ENCODE assay signal across 8 mouse cellular contexts in genomic region chr19:4192251-4192985, GRCm38 (mm10). TPM values are rescaled to one million over a fixed set of nuclear protein-coding genes. Genes with fewer than 3 reads are reported as not detected.
DNase-seq lines count a peak whose midpoint lies in the region; ATAC-seq and TF ChIP-seq lines count a peak whose summit lies in the region.

No protein-coding gene starts in this region.

- peak overlapping the region; percentile 99 for H3K9ac ChIP-seq in heart, embryonic 16.5 days (ENCODE audit: low read length)

- TF ChIP-seq POLR2A in bone marrow macrophage, adult 2 months (IDR thresholded peaks at IDR 0.05; ENCODE audit: borderline replicate concordance, low read depth, low read length), result no peak

- H3K4me1 ChIP-seq in bone marrow macrophage, adult 2 months (ENCODE audit: control insufficient read depth, insufficient read depth, low read length), result peaks cover 21% of the 10 kb centered on the region
- peaks cover 32% of the 10 kb centered on the region for H3K4me1 ChIP-seq in heart, embryonic 16.5 days (ENCODE audit: control insufficient read depth, insufficient read depth, low read length)
- H3K4me1 ChIP-seq in midbrain, embryonic 10.5 days, result peaks cover 44% of the 10 kb centered on the region

- H3K27ac ChIP-seq in left cerebral cortex, adult 2 months, result peak overlapping the region; percentile 98
- H3K27ac ChIP-seq in bone marrow macrophage, adult 2 months (ENCODE audit: insufficient read depth, low read depth, low read length), result peak overlapping the region; percentile 67
- peak overlapping the region; percentile 96 for H3K27ac ChIP-seq in heart, embryonic 16.5 days (ENCODE audit: low read length)
- peak overlapping the region; percentile 97 for H3K27ac ChIP-seq in midbrain, embryonic 10.5 days (replicated peaks)

- ATAC-seq in heart, embryonic 16.5 days (replicated peaks; ENCODE audit: extremely low read depth, insufficient read depth, low FRiP score), result peak; percentile 30
- no peak for ATAC-seq in activated CD4-positive, CD25-positive, alpha-beta regulatory T cell, adult 4 months

- no peak for DNase-seq in left cerebral cortex, adult 2 months (ENCODE audit: extremely low spot score in 1 of 2, low spot score in 2 of 2)
- no peak for DNase-seq in left cerebral cortex, adult 8-10 months (ENCODE audit: low spot score in 2 of 2)
- no peak for DNase-seq in midbrain, embryonic 10.5 days (ENCODE audit: low spot score)
- DNase-seq in ovary, postnatal 14 days (ENCODE audit: low spot score), result no peak
- DNase-seq in left cerebral cortex, adult 18-20 months (ENCODE audit: low spot score in 2 of 2), result no peak

- no peaks in the 10 kb centered on the region for H3K27me3 ChIP-seq in heart, embryonic 16.5 days (ENCODE audit: control insufficient read depth, insufficient read depth, low read length)
- no peaks in the 10 kb centered on the region for H3K27me3 ChIP-seq in midbrain, embryonic 10.5 days (ENCODE audit: low read depth, poor library complexity, severe bottlenecking)

- under 1% methylated on average over 52 of the region's 52 CpGs for WGBS in heart, embryonic 16.5 days
- under 1% methylated on average over 52 of the region's 52 CpGs for WGBS in midbrain, embryonic 10.5 days

- no peaks in the 10 kb centered on the region for H3K9me3 ChIP-seq in heart, embryonic 16.5 days (replicated peaks; ENCODE audit: control insufficient read depth, low read length)
- H3K9me3 ChIP-seq in midbrain, embryonic 10.5 days (replicated peaks), result no peaks in the 10 kb centered on the region

- peaks cover 32% of the 10 kb centered on the region for H3K36me3 ChIP-seq in heart, embryonic 16.5 days (ENCODE audit: control insufficient read depth, insufficient read depth)
- peaks cover 44% of the 10 kb centered on the region for H3K36me3 ChIP-seq in midbrain, embryonic 10.5 days

- no peak for TF ChIP-seq CTCF in left cerebral cortex, adult 2 months (IDR thresholded peaks at IDR 0.05)
- no peak for TF ChIP-seq CTCF in bone marrow macrophage, adult 2 months (IDR thresholded peaks at IDR 0.05; ENCODE audit: low read depth, low read length)

- peak overlapping the region; percentile 97 for H3K4me3 ChIP-seq in left cerebral cortex, adult 2 months
- peak overlapping the region; percentile 96 for H3K4me3 ChIP-seq in bone marrow macrophage, adult 2 months (ENCODE audit: insufficient read depth, low read length)
- peak overlapping the region; percentile 95 for H3K4me3 ChIP-seq in heart, embryonic 16.5 days (ENCODE audit: low read length)
- peak overlapping the region; percentile 96 for H3K4me3 ChIP-seq in midbrain, embryonic 10.5 days

- intact Hi-C loops in left cerebral cortex, adult 2 months (cut with DNase I), result loop anchor here (1.0 kb wide), 1 partner anchor 23 kb away; no protein-coding TSS in a partner anchor

- peak overlapping the region; percentile 98 for H3K4me2 ChIP-seq in heart, embryonic 16.5 days (ENCODE audit: low read depth, low read length)

RNA-seq across cellular contexts. Expression of gene Ppp1ca, which starts 0.6 kb away (rescaled TPM):
- 100 to 1,000 TPM; 293 to 306 TPM for total RNA-seq in left cerebral cortex, adult 2 months (2021)
- 100 to 1,000 TPM; 310 to 356 (median 326) TPM for total RNA-seq in left cerebral cortex, adult 8-10 months (2022)
- polyA plus RNA-seq in bone marrow macrophage, adult 2 months (2012; ENCODE audit: insufficient read depth, insufficient read length, missing spikeins), result 299 and 331 TPM in 2 replicates
- 813 and 866 TPM in 2 replicates for polyA plus RNA-seq in heart, embryonic 16.5 days (2015; fragmentation: Nextera tagmentation; extraction: Ambion mirVana)
- polyA plus RNA-seq in midbrain, embryonic 10.5 days (2016; fragmentation: Nextera tagmentation; extraction: Ambion mirVana), result 1,003 and 1,059 TPM in 2 replicates
- 1,000 to 10,000 TPM in 1 of 2 experiments, 100 to 1,000 TPM in 1; 945 to 1,075 TPM for polyA plus RNA-seq in activated CD4-positive, CD25-positive, alpha-beta regulatory T cell, adult 4 months (2017; shearing (Covaris generic))
- 100 to 1,000 TPM; 303 to 333 TPM for total RNA-seq in left cerebral cortex, adult 18-20 months (2021)

RNA-seq across cellular contexts. Expression of gene Tbc1d10c, which starts 1.3 kb away (rescaled TPM):
- 1 to 10 TPM; 1.4 to 1.5 TPM for total RNA-seq in left cerebral cortex, adult 2 months (2021)
- 1 to 10 TPM; 1.6 to 3.3 (median 2.7) TPM for total RNA-seq in left cerebral cortex, adult 8-10 months (2022)
- polyA plus RNA-seq in bone marrow macrophage, adult 2 months (2012; ENCODE audit: insufficient read depth, insufficient read length, missing spikeins), result 0.77 and 0.83 TPM in 2 replicates
- polyA plus RNA-seq in heart, embryonic 16.5 days (2015; fragmentation: Nextera tagmentation; extraction: Ambion mirVana), result 10.8 and 26.5 TPM in 2 replicates
- 0.85 and 1.2 TPM in 2 replicates for polyA plus RNA-seq in midbrain, embryonic 10.5 days (2016; fragmentation: Nextera tagmentation; extraction: Ambion mirVana)
- polyA plus RNA-seq in activated CD4-positive, CD25-positive, alpha-beta regulatory T cell, adult 4 months (2017; shearing (Covaris generic)), result 100 to 1,000 TPM; 548 to 733 TPM
- 1 to 10 TPM; 1.0 to 1.1 TPM for total RNA-seq in left cerebral cortex, adult 18-20 months (2021)

RNA-seq across cellular contexts. Expression of gene Rad9a, which starts 9.0 kb away (rescaled TPM):
- 10 to 100 TPM in 1 of 2 experiments, 1 to 10 TPM in 1; 8.7 to 10.1 TPM for total RNA-seq in left cerebral cortex, adult 2 months (2021)
- total RNA-seq in left cerebral cortex, adult 8-10 months (2022), result 10 to 100 TPM in 3 of 4 experiments, 1 to 10 TPM in 1; 9.9 to 12.1 (median 11.0) TPM
- polyA plus RNA-seq in bone marrow macrophage, adult 2 months (2012; ENCODE audit: insufficient read depth, insufficient read length, missing spikeins), result 25.1 and 27.2 TPM in 2 replicates
- polyA plus RNA-seq in heart, embryonic 16.5 days (2015; fragmentation: Nextera tagmentation; extraction: Ambion mirVana), result 19.9 and 21.1 TPM in 2 replicates
- 58.9 and 60.3 TPM in 2 replicates for polyA plus RNA-seq in midbrain, embryonic 10.5 days (2016; fragmentation: Nextera tagmentation; extraction: Ambion mirVana)
- polyA plus RNA-seq in activated CD4-positive, CD25-positive, alpha-beta regulatory T cell, adult 4 months (2017; shearing (Covaris generic)), result 10 to 100 TPM; 37.7 to 40.3 TPM
- 10 to 100 TPM in 1 of 2 experiments, 1 to 10 TPM in 1; 7.2 to 10.1 TPM for total RNA-seq in left cerebral cortex, adult 18-20 months (2021)

RNA-seq across cellular contexts. Expression of gene Carns1, which starts 17.1 kb away (rescaled TPM):
- 1 to 10 TPM; 6.9 to 7.3 TPM for total RNA-seq in left cerebral cortex, adult 2 months (2021)
- total RNA-seq in left cerebral cortex, adult 8-10 months (2022), result 10 to 100 TPM; 12.6 to 15.0 (median 13.4) TPM
- 0.68 and 1.1 TPM in 2 replicates for polyA plus RNA-seq in bone marrow macrophage, adult 2 months (2012; ENCODE audit: insufficient read depth, insufficient read length, missing spikeins)
- 15.9 and 17.5 TPM in 2 replicates for polyA plus RNA-seq in heart, embryonic 16.5 days (2015; fragmentation: Nextera tagmentation; extraction: Ambion mirVana)
- 2.8 and 4.1 TPM in 2 replicates for polyA plus RNA-seq in midbrain, embryonic 10.5 days (2016; fragmentation: Nextera tagmentation; extraction: Ambion mirVana)
- 1 to 10 TPM; 6.1 to 7.2 TPM for polyA plus RNA-seq in activated CD4-positive, CD25-positive, alpha-beta regulatory T cell, adult 4 months (2017; shearing (Covaris generic))
- 1 to 10 TPM; 5.1 to 9.2 TPM for total RNA-seq in left cerebral cortex, adult 18-20 months (2021)

RNA-seq across cellular contexts. Expression of gene Clcf1, which starts 21.6 kb away (rescaled TPM):
- total RNA-seq in left cerebral cortex, adult 2 months (2021), result 1 to 10 TPM; 1.3 to 2.1 TPM
- total RNA-seq in left cerebral cortex, adult 8-10 months (2022), result 1 to 10 TPM in 2 of 4 experiments, under 1 TPM in 2; 0.65 to 2.4 (median 1.2) TPM
- polyA plus RNA-seq in bone marrow macrophage, adult 2 months (2012; ENCODE audit: insufficient read depth, insufficient read length, missing spikeins), result 0.40 and 0.56 TPM in 2 replicates
- polyA plus RNA-seq in heart, embryonic 16.5 days (2015; fragmentation: Nextera tagmentation; extraction: Ambion mirVana), result 1.5 and 1.7 TPM in 2 replicates
- polyA plus RNA-seq in midbrain, embryonic 10.5 days (2016; fragmentation: Nextera tagmentation; extraction: Ambion mirVana), result 0.65 and 0.74 TPM in 2 replicates
- polyA plus RNA-seq in activated CD4-positive, CD25-positive, alpha-beta regulatory T cell, adult 4 months (2017; shearing (Covaris generic)), result 10 to 100 TPM; 19.7 to 29.7 TPM
- 1 to 10 TPM; 1.5 to 1.9 TPM for total RNA-seq in left cerebral cortex, adult 18-20 months (2021)

Comparison
In these comparisons a context has a peak if more than half of its experiments do, and no peak if none do; other contexts are left out.
1. RNA of gene Tbc1d10c, which starts 1.3 kb away (polyA plus RNA-seq): 548 to 733 TPM in activated CD4-positive, CD25-positive, alpha-beta regulatory T cell, adult 4 months; 10.8 to 26.5 TPM in heart, embryonic 16.5 days, 0.85 to 1.2 TPM in midbrain, embryonic 10.5 days and 0.77 to 0.83 TPM in bone marrow macrophage, adult 2 months; every median in the first group is over 10 times any median in the second.
2. Peak in every context shown above with its lines, with median percentiles within 50 percentile points of each other: H3K27ac ChIP-seq and H3K4me3 ChIP-seq.